Mouse (Mus musculus) ES-Bruce4 (cell line): ENCODE measurements around the gene Vangl2.

Experiments
- CTCF ChIP-seq: IDR thresholded peaks from one replicate; pipeline ENCODE4 v1.8.1; 2011; ENCODE audit warnings: low read depth, low read length
- POLR2A ChIP-seq: IDR thresholded peaks from one replicate; pipeline ENCODE4 v1.8.1; 2011; ENCODE audit warnings: low read length; ENCODE audit not compliant: insufficient read depth

DNA sequence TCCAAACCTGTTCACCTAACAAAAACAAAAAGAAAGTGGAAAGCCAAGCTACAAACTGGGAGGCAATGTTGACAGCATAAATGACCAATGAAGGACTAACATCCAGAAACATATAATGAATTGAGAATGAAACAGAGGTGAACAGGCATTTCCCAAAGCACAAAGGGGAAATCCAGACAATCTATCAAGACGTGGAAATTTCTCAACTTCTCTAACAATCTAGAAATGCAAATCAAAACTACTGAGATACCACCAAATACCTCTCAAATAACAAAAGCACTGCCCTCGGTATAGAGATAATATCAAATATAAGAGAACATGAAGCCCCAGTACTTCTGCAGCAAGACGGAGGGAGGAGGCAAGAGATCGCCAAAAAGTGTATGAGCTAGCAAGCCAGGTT, 45.5 kb downstream of the Vangl2 start:
- no peak for TF ChIP-seq CTCF
- no peak for TF ChIP-seq POLR2A
